Mouse (Mus musculus): ENCODE results near the gene Sema6d. TPM values are rescaled to one million over a fixed set of nuclear protein-coding genes. Genes with fewer than 3 reads are reported as not detected.

Sema6d gene
- polyA plus RNA-seq, 1 experiment from 2014 or later, result 16.0 TPM

DNA sequence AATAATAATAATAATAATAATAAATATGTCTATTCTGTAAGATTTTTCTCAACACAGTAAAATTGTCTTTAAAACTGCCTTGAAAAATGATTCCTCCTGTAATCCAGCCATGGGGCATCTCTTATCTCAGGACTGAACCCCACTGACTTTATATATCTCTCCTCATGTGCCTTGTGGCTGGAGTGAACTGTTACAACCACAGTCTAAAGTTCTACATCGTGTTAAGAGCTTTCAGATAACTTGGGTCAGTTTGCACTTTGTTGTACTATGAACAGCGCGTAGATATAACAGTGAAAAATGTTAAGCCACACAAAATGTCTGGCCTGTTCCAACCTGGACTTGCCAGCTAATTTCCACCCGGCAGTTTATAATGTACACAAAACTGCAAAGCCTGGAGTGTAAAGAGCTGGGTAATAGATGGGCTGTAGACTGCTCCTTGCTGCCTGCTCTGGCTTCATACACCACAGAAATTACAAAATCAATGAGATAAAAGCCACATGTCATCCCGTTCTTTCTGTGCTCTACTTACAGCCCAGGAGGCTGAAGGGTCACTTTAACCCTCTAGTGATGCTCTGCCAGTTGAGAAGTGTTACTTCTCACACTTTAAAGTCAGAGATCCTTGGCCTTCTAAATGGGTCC, 467.2 kb downstream of the Sema6d start:
- no peak for ATAC-seq (ENCODE audit: insufficient number of reproducible peaks, insufficient read depth, low FRiP score, low read depth)
- Histone ChIP-seq H3K36me3 (ENCODE audit: control insufficient read depth, insufficient read depth, low read length) (no peaks in the 10 kb centered on the region), H3K4me1 (ENCODE audit: control insufficient read depth, insufficient read depth, low read length) (no peaks in the 10 kb centered on the region), H3K27me3 (ENCODE audit: control insufficient read depth, insufficient read depth, low read length) (no peaks in the 10 kb centered on the region), H3K4me2 (replicated peaks; ENCODE audit: low read depth, low read length) (no peak overlapping the region), H3K9me3 (ENCODE audit: control insufficient read depth, low read depth, low read length) (no peaks in the 10 kb centered on the region), H3K9ac (replicated peaks; ENCODE audit: low read depth, low read length) (no peak overlapping the region), H3K27ac (ENCODE audit: low read length) (no peak overlapping the region), H3K4me3 (ENCODE audit: low read depth, low read length) (no peak overlapping the region)
- 34% methylated on average over 5 of the region's 5 CpGs for WGBS

DNA sequence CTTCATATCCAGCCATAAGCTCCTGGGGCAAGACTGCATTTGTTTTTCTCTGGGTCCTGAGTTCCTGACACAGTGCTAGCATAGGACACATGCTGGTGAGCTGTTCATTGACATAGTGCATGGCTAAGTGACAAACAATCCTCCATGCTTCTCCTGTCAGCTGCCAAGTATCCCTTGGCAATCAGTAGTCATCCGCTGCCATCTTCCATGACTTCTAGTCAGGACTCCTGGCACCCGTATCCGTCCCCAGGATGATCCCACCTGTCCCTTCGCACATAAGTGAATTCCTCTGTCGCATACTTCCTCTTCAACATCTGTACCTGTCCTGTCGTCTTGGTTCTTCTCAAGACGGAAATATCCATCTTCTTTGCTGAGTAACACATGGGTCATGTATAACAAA, 468.3 kb downstream of the Sema6d start:
- Histone ChIP-seq H3K9ac (replicated peaks; ENCODE audit: low read depth, low read length) (no peak overlapping the region), H3K4me2 (replicated peaks; ENCODE audit: low read depth, low read length) (no peak overlapping the region), H3K36me3 (ENCODE audit: control insufficient read depth, insufficient read depth, low read length) (no peaks in the 10 kb centered on the region), H3K9me3 (ENCODE audit: control insufficient read depth, low read depth, low read length) (no peaks in the 10 kb centered on the region), H3K4me3 (ENCODE audit: low read depth, low read length) (no peak overlapping the region), H3K4me1 (ENCODE audit: control insufficient read depth, insufficient read depth, low read length) (no peaks in the 10 kb centered on the region), H3K27ac (ENCODE audit: low read length) (no peak overlapping the region), H3K27me3 (ENCODE audit: control insufficient read depth, insufficient read depth, low read length) (no peaks in the 10 kb centered on the region)
- no peak for ATAC-seq (ENCODE audit: insufficient number of reproducible peaks, insufficient read depth, low FRiP score, low read depth)
- WGBS, result 90% methylated on average over 7 of the region's 7 CpGs

- Histone ChIP-seq H3K9me3 (ENCODE audit: control insufficient read depth, low read depth, low read length) (no peaks in the 10 kb centered on the region), H3K4me2 (replicated peaks; ENCODE audit: low read depth, low read length) (no peak overlapping the region), H3K4me3 (ENCODE audit: low read depth, low read length) (no peak overlapping the region), H3K27me3 (ENCODE audit: control insufficient read depth, insufficient read depth, low read length) (no peaks in the 10 kb centered on the region), H3K27ac (ENCODE audit: low read length) (no peak overlapping the region), H3K4me1 (ENCODE audit: control insufficient read depth, insufficient read depth, low read length) (no peaks in the 10 kb centered on the region), H3K9ac (replicated peaks; ENCODE audit: low read depth, low read length) (no peak overlapping the region), H3K36me3 (ENCODE audit: control insufficient read depth, insufficient read depth, low read length) (no peaks in the 10 kb centered on the region)
- 43% methylated on average over 5 of the region's 5 CpGs for WGBS
- no peak for ATAC-seq (ENCODE audit: insufficient number of reproducible peaks, insufficient read depth, low FRiP score, low read depth)
Observed at GRCm38 (mm10) chr2:124561668-124562067, 471.9 kb downstream of the Sema6d start.

- H3K9me3 ChIP-seq (ENCODE audit: control insufficient read depth, low read depth, low read length), result no peaks in the 10 kb centered on the region
- no peak for ATAC-seq (ENCODE audit: insufficient number of reproducible peaks, insufficient read depth, low FRiP score, low read depth)
Observed at GRCm38 (mm10) chr2:124562091-124562490, 472.3 kb downstream of the Sema6d start.

DNA sequence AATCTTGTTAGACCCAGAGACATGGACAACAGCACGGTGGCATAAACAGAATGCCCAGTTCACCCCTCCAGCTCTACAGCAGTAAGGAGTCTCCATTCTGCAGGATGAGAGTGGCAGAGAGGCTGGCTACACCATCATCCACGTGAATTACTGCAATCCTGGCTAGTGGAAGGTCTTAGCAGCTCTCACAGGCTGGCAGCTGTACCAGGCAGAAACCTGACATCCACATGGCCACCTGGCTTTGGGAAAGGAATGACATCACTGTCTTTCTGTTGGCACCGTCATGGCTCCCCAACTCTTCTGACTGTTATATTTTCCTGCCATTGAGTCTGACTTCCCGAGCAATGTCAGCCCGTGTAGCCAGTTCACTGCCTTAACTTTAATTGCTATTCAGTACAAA, 474.0 kb downstream of the Sema6d start:
- Histone ChIP-seq H3K9me3 (ENCODE audit: control insufficient read depth, low read depth, low read length) (no peaks in the 10 kb centered on the region), H3K9ac (replicated peaks; ENCODE audit: low read depth, low read length) (no peak overlapping the region), H3K36me3 (ENCODE audit: control insufficient read depth, insufficient read depth, low read length) (no peaks in the 10 kb centered on the region), H3K4me3 (ENCODE audit: low read depth, low read length) (no peak overlapping the region), H3K4me2 (replicated peaks; ENCODE audit: low read depth, low read length) (no peak overlapping the region), H3K27me3 (ENCODE audit: control insufficient read depth, insufficient read depth, low read length) (no peaks in the 10 kb centered on the region), H3K27ac (ENCODE audit: low read length) (no peak overlapping the region), H3K4me1 (ENCODE audit: control insufficient read depth, insufficient read depth, low read length) (no peaks in the 10 kb centered on the region)
- ATAC-seq (ENCODE audit: insufficient number of reproducible peaks, insufficient read depth, low FRiP score, low read depth), result no peak
- 82% methylated on average over 5 of the region's 5 CpGs for WGBS

More at GRCm38 (mm10) chr2:124562091-124562490, 472.3 kb downstream of the Sema6d start:
- H3K4me1 ChIP-seq (ENCODE audit: control insufficient read depth, insufficient read depth, low read length), result no peaks in the 10 kb centered on the region
- no peak overlapping the region for H3K9ac ChIP-seq (replicated peaks; ENCODE audit: low read depth, low read length)
- no peaks in the 10 kb centered on the region for H3K27me3 ChIP-seq (ENCODE audit: control insufficient read depth, insufficient read depth, low read length)
- H3K36me3 ChIP-seq (ENCODE audit: control insufficient read depth, insufficient read depth, low read length), result no peaks in the 10 kb centered on the region
- WGBS, result 62% methylated on average over 2 of the region's 2 CpGs
- no peak overlapping the region for H3K4me2 ChIP-seq (replicated peaks; ENCODE audit: low read depth, low read length)
- H3K27ac ChIP-seq (ENCODE audit: low read length), result no peak overlapping the region
- no peak overlapping the region for H3K4me3 ChIP-seq (ENCODE audit: low read depth, low read length)

DNA sequence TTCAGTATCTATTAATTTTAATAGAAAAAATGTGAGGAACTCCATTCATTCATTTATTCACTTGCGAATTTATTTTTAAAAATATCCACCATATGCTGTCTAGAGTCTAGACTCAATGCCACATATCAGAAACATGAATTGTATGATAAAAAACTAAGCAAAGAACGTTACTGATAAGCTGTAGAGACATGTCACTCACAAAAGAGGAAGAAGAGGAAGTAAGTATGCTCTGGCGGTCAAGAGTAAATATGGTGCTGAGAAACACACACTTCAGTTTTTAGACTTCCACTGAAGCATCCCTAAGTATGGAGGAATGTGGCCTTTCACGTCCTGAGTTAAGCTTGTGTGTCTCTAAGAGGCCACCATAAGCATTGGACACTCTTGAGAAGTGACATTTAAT, 484.0 kb downstream of the Sema6d start:
- H3K4me1 ChIP-seq (ENCODE audit: control insufficient read depth, insufficient read depth, low read length), result no peaks in the 10 kb centered on the region
- H3K36me3 ChIP-seq (ENCODE audit: control insufficient read depth, insufficient read depth, low read length), result no peaks in the 10 kb centered on the region
- no peak overlapping the region for H3K9ac ChIP-seq (replicated peaks; ENCODE audit: low read depth, low read length)
- H3K4me2 ChIP-seq (replicated peaks; ENCODE audit: low read depth, low read length), result no peak overlapping the region
- no peak overlapping the region for H3K27ac ChIP-seq (ENCODE audit: low read length)
- WGBS, result 70% methylated on average over 4 of the region's 4 CpGs
- H3K4me3 ChIP-seq (ENCODE audit: low read depth, low read length), result no peak overlapping the region
- no peaks in the 10 kb centered on the region for H3K27me3 ChIP-seq (ENCODE audit: control insufficient read depth, insufficient read depth, low read length)
- H3K9me3 ChIP-seq (ENCODE audit: control insufficient read depth, low read depth, low read length), result no peaks in the 10 kb centered on the region
- no peak for ATAC-seq (ENCODE audit: insufficient number of reproducible peaks, insufficient read depth, low FRiP score, low read depth)

DNA sequence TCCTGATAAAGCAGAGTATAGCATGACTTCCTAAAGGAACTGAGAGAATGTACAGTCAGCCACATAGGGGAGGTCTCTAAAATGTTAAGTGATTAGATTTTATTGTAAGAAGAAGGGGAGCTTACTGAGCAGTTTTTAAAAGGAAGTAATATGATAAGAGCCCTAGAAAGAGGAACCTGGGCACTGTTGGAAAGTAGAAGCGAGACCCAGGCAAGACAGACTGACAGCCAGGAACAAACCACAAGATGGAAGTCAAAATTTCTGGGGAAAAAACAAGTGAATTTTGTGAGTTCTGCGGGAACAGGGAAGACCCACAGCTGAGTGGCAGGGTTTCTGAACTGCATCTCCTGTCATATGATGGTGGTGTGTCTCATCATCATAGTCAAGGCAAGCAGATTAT, 486.3 kb downstream of the Sema6d start:
- no peaks in the 10 kb centered on the region for H3K9me3 ChIP-seq (ENCODE audit: control insufficient read depth, low read depth, low read length)
- H3K36me3 ChIP-seq (ENCODE audit: control insufficient read depth, insufficient read depth, low read length), result no peaks in the 10 kb centered on the region
- H3K9ac ChIP-seq (replicated peaks; ENCODE audit: low read depth, low read length), result no peak overlapping the region
- no peak overlapping the region for H3K27ac ChIP-seq (ENCODE audit: low read length)
- no peaks in the 10 kb centered on the region for H3K27me3 ChIP-seq (ENCODE audit: control insufficient read depth, insufficient read depth, low read length)
- H3K4me3 ChIP-seq (ENCODE audit: low read depth, low read length), result no peak overlapping the region
- H3K4me1 ChIP-seq (ENCODE audit: control insufficient read depth, insufficient read depth, low read length), result no peaks in the 10 kb centered on the region
- 84% methylated on average over 2 of the region's 2 CpGs for WGBS
- no peak overlapping the region for H3K4me2 ChIP-seq (replicated peaks; ENCODE audit: low read depth, low read length)
- no peak for ATAC-seq (ENCODE audit: insufficient number of reproducible peaks, insufficient read depth, low FRiP score, low read depth)

DNA sequence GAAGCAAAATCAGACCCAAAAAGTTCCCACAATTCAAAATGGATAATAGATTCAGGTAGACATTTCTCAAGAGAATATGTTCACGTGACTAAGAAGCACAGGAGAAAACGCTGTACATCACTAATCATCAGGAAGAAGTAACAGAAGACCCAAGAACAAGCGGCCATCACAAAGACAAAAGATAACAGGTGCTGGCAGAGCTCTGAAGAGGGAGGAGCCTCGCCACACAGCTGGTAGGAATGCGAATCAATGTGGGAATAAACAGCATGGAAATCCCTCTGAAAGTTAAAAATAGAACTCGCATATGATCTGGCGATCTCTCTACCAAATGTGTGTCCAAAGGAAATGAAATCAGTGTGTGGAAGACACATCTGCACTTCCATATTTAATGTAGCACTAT, 493.8 kb downstream of the Sema6d start:
- no peak overlapping the region for H3K4me2 ChIP-seq (replicated peaks; ENCODE audit: low read depth, low read length)
- 64% methylated on average over 7 of the region's 7 CpGs for WGBS
- no peaks in the 10 kb centered on the region for H3K4me1 ChIP-seq (ENCODE audit: control insufficient read depth, insufficient read depth, low read length)
- H3K27ac ChIP-seq (ENCODE audit: low read length), result no peak overlapping the region
- no peak overlapping the region for H3K4me3 ChIP-seq (ENCODE audit: low read depth, low read length)
- no peak for ATAC-seq (ENCODE audit: insufficient number of reproducible peaks, insufficient read depth, low FRiP score, low read depth)
- no peaks in the 10 kb centered on the region for H3K36me3 ChIP-seq (ENCODE audit: control insufficient read depth, insufficient read depth, low read length)
- no peaks in the 10 kb centered on the region for H3K9me3 ChIP-seq (ENCODE audit: control insufficient read depth, low read depth, low read length)
- H3K9ac ChIP-seq (replicated peaks; ENCODE audit: low read depth, low read length), result no peak overlapping the region
- H3K27me3 ChIP-seq (ENCODE audit: control insufficient read depth, insufficient read depth, low read length), result no peaks in the 10 kb centered on the region

GRCm38 (mm10) chr2:124592750-124593149, 503.0 kb downstream of the Sema6d start:
- 83% methylated on average over 4 of the region's 4 CpGs for WGBS
- Histone ChIP-seq H3K27ac (ENCODE audit: low read length) (no peak overlapping the region), H3K4me1 (ENCODE audit: control insufficient read depth, insufficient read depth, low read length) (no peaks in the 10 kb centered on the region), H3K4me3 (ENCODE audit: low read depth, low read length) (no peak overlapping the region), H3K4me2 (replicated peaks; ENCODE audit: low read depth, low read length) (no peak overlapping the region), H3K36me3 (ENCODE audit: control insufficient read depth, insufficient read depth, low read length) (no peaks in the 10 kb centered on the region), H3K9ac (replicated peaks; ENCODE audit: low read depth, low read length) (no peak overlapping the region), H3K9me3 (ENCODE audit: control insufficient read depth, low read depth, low read length) (no peaks in the 10 kb centered on the region), H3K27me3 (ENCODE audit: control insufficient read depth, insufficient read depth, low read length) (no peaks in the 10 kb centered on the region)
- ATAC-seq (ENCODE audit: insufficient number of reproducible peaks, insufficient read depth, low FRiP score, low read depth), result no peak
